Mouse (Mus musculus) megakaryocyte, embryonic 14.5 days (primary cell): ENCODE data around the gene Skint11. TPM values are rescaled to one million over a fixed set of nuclear protein-coding genes. Genes with fewer than 3 reads are reported as not detected.
"Not testable (repeated sequence)": the region's sequence is repeated elsewhere in the genome, so short reads cannot be mapped to it uniquely, and the experiment has no call there.

Experiments
- H3K27me3 ChIP-seq: replicated peaks from 2 replicates; pipeline ENCODE3; 2012; ENCODE audit warnings: inconsistent platforms
- H3K36me3 ChIP-seq: replicated peaks from 2 replicates; pipeline ENCODE3; 2012; ENCODE audit warnings: low read length, inconsistent platforms, mixed read lengths
- H3K4me1 ChIP-seq: 2 replicates; pipeline ENCODE4 v1.6.1; 2012; ENCODE audit warnings: inconsistent platforms
- H3K4me3 ChIP-seq: replicated peaks from 2 replicates; pipeline ENCODE3; 2012; ENCODE audit warnings: moderate library complexity, mild to moderate bottlenecking, inconsistent platforms
- H3K9me3 ChIP-seq: 2 replicates; pipeline ENCODE4 v1.6.1; 2012; ENCODE audit warnings: inconsistent platforms
- FLI1 ChIP-seq: IDR thresholded peaks from 2 replicates; pipeline ENCODE4 v1.6.1; 2012; ENCODE audit warnings: low read length, inconsistent platforms, mixed read lengths
- GATA1 ChIP-seq: IDR thresholded peaks from 3 replicates; pipeline ENCODE4 v1.6.1; 2012; ENCODE audit warnings: mixed read lengths, low read length, inconsistent platforms, borderline replicate concordance
- polyA plus RNA-seq: library from polyadenylated mRNA; stranded (reverse); fragments of >175 nt; gene quantifications from 2 replicates; pipeline ENCODE4 v1.2.3, GENCODE M21; 2012; ENCODE audit warnings: low replicate concordance; ENCODE audit not compliant: insufficient read depth

The Skint11 gene
- not detected in 2 replicates for polyA plus RNA-seq

- no peaks in the 10 kb centered on the region for H3K4me1 ChIP-seq
- no peak within 1 kb of the TSS for H3K4me3 ChIP-seq
- no peaks in the 10 kb centered on the region for H3K36me3 ChIP-seq
- H3K27me3 ChIP-seq, result no peaks in the 10 kb centered on the region
- no peaks in the 10 kb centered on the region for H3K9me3 ChIP-seq
- TF ChIP-seq GATA1 (no peak), FLI1 (no peak)
These were observed at the start of gene Skint11 for GRCm38 (mm10) chr4:114163084-114163483. Skint11 (plus strand) TSS chr4:114163384.

DNA sequence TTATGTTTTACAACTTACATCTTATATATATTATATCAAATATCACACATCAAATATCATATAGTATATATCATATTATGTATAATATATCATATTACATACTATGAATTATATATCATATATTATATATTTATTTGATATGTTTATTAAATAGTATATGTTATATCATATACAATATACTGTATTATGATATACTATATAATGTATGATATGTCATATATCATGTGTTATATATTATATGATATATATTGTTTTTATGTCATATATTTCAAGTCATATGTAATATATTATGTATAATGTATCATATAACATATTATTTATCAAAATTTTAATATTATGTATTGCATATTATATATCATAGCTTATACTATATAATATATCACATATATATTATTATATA, 2.0 kb upstream of the Skint11 start:
- no peak for TF ChIP-seq FLI1
- TF ChIP-seq GATA1, result no peak

DNA sequence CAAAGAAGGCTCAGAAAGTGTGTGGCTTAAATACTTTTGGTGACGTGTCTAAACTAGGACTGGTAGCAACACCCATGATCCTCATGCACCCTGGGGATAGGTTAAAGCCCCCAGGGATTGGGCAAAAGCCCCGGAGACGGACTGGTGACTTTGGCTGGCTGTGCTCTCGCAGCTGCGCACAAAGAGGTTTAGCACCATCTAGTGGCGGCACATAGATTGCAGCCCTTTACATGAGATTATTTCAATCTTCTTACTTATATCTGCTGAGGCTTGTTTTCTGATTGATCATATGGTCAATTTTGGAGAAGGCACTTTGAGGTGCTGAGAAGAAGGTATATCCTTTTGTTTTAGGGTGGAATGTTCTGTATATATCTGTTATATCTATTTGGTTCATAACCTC, 9.7 kb downstream of the Skint11 start:
- H3K36me3 ChIP-seq, H3K4me1 ChIP-seq, H3K4me3 ChIP-seq, H3K27me3 ChIP-seq, H3K9me3 ChIP-seq: not testable (repeated sequence)

More for the DNA sequence above, 2.0 kb upstream of the Skint11 start:
- Histone ChIP-seq H3K9me3 (no peaks in the 10 kb centered on the region), H3K4me1 (no peaks in the 10 kb centered on the region), H3K4me3 (no peak overlapping the region), H3K27me3 (no peaks in the 10 kb centered on the region), H3K36me3 (no peaks in the 10 kb centered on the region)

DNA sequence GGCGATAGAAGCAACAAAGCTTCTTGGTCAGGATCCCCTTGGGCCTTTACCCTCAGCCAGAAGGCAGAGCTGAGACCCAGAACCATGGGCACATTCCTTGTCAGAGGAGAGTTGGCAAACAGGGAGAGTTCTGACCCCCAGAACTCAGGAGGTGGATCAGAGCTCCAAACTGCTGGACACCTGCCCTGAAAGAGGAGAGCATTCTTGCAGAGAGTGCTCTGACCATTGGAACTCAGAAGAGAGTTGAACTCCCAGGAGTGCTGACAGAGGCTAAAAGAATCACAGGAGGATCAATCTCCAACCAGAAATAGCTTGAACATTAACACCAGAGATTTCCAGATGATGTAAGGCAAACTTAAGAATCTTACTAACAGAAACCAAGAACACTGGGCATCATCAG, 93.7 kb downstream of the Skint11 start:
- not testable (repeated sequence) for H3K4me3 ChIP-seq, H3K36me3 ChIP-seq, H3K9me3 ChIP-seq, H3K4me1 ChIP-seq, H3K27me3 ChIP-seq

Other genes with a start within 250 kb of the Skint11 start
- gene Skint5, start 163.9 kb upstream of the Skint11 start, polyA plus RNA-seq, result not detected in 2 replicates
- 0.32 TPM in 1 of 2 replicates, not detected in the other for gene Trabd2b, start 243.3 kb downstream of the Skint11 start, polyA plus RNA-seq